Mouse (Mus musculus): ENCODE measurements at regions not wholly inside any gene's neighbourhood (a gene's known extent, or its start where the extent isn't known, plus 50 kb on each side); places are given as distances from the start of the nearest gene placed in this dataset.

- TF ChIP-seq CTCF (conservative IDR thresholded peaks at IDR 0.05 in 1 of 2, IDR thresholded peaks at IDR 0.05 in 1 of 2; ENCODE audit: low read depth in 2 of 2, low read length in 2 of 2) = no peak
- no peak for TF ChIP-seq ELF1 (IDR thresholded peaks at IDR 0.05; ENCODE audit: low read depth, low read length)
- TF ChIP-seq ZKSCAN1 (IDR thresholded peaks at IDR 0.05; ENCODE audit: borderline replicate concordance, low read depth, low read length) = no peak
- no peak for TF ChIP-seq EP300 (IDR thresholded peaks at IDR 0.05; ENCODE audit: low read length)
- no peak for TF ChIP-seq RCOR1 (conservative IDR thresholded peaks at IDR 0.05; ENCODE audit: low read depth, low read length)
- no peak for TF ChIP-seq POLR2A (IDR thresholded peaks at IDR 0.05; ENCODE audit: low read depth, low read length)
These were observed 704.1 kb downstream of the Dhx35 start for GRCm38 (mm10) chr2:159498691-159499090.
